Comparison of ENCODE assay signal across 22 mouse cellular contexts in the genomic region with DNA sequence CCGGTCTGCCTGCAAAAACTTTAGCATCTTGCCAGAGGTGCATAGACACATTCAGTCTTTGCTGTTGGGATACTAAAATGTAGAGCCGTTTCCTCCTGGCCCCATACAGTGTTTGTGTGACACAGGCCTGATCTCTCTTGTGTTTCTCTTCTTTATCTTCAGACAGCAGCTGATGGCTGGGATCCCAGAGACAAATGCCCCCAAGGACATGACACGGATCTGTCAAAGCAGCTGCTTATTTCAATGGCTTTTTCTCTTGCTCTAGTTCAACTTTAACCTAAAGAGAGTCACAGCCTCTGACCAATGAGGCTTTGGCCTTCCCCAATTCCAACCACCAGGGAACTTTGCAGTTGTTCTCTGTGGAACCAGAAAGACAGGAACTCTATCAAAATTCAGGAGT.
"Had no signal": no experiment of that assay in that cellular context is flagged by ENCODE, and none has a peak within 500 bp of the region (broad histone marks: within the 10 kb centered on the region; RNA-seq: fewer than 3 reads in every experiment).

No protein-coding gene starts in this region.

- H3K4me2 ChIP-seq: limb, embryonic 13.5 days; liver, embryonic 11.5 days; lung, embryonic 14.5 days; midbrain, embryonic 12.5 days; midbrain, embryonic 15.5 days; neural tube, embryonic 12.5 days; neural tube, embryonic 15.5 days had no signal

- ATAC-seq: liver, postnatal 0 days; lung, postnatal 0 days; midbrain, embryonic 15.5 days had no signal

- H3K27me3 ChIP-seq: midbrain, embryonic 15.5 days; neural tube, embryonic 12.5 days; neural tube, embryonic 15.5 days had no signal

- H3K9ac ChIP-seq: limb, embryonic 13.5 days; liver, embryonic 14.5 days; liver, postnatal 0 days; lung, embryonic 14.5 days; midbrain, embryonic 12.5 days; midbrain, embryonic 15.5 days; neural tube, embryonic 12.5 days; neural tube, embryonic 15.5 days had no signal

- DNase-seq: kidney, postnatal 14 days; layer of hippocampus, adult 9-11 months; liver, postnatal 0 days; lung, embryonic 14.5 days; right cerebral cortex, adult 18-20 months; right cerebral cortex, postnatal 14 days; right cerebral cortex, postnatal 4 days; thymus, adult 2 months; thymus, postnatal 14 days; thymus, postnatal 4 days had no signal

- H3K4me1 ChIP-seq: limb, embryonic 10.5 days; limb, embryonic 13.5 days; neural tube, embryonic 12.5 days had no signal

- H3K36me3 ChIP-seq: limb, embryonic 10.5 days; limb, embryonic 13.5 days; midbrain, embryonic 12.5 days; midbrain, embryonic 15.5 days; neural tube, embryonic 12.5 days; neural tube, embryonic 15.5 days had no signal

- H3K9me3 ChIP-seq: limb, embryonic 10.5 days; limb, embryonic 13.5 days; midbrain, embryonic 12.5 days; midbrain, embryonic 15.5 days; neural tube, embryonic 12.5 days; neural tube, embryonic 15.5 days had no signal

- H3K27ac ChIP-seq: layer of hippocampus, adult 2 months; limb, embryonic 10.5 days; limb, embryonic 13.5 days; liver, embryonic 14.5 days; macrophage; midbrain, embryonic 12.5 days; midbrain, embryonic 15.5 days; neural tube, embryonic 12.5 days; neural tube, embryonic 15.5 days; stomach, postnatal 0 days had no signal

- H3K4me3 ChIP-seq: layer of hippocampus, adult 2 months; limb, embryonic 10.5 days; limb, embryonic 13.5 days; midbrain, embryonic 12.5 days; midbrain, embryonic 15.5 days; neural tube, embryonic 12.5 days; neural tube, embryonic 15.5 days had no signal
